Mouse (Mus musculus): Measurements from ENCODE around the gene Atg9b. TPM values are rescaled to one million over a fixed set of nuclear protein-coding genes. Genes with fewer than 3 reads are reported as not detected.

Atg9b gene
- polyA plus RNA-seq, 1 experiment from 2014 or later: 0.21 TPM

GRCm38 (mm10) chr5:24350531-24351250 is 41.3 kb downstream of the Atg9b start:
- DNase-seq (ENCODE audit: low spot score): peak; percentile 23
- H3K36me3 ChIP-seq: 0 out of 2 replicates have a peak, but pooled peaks cover 3% of the 10 kb centered on the region
- peak overlapping the region; percentile 92 for H3K27ac ChIP-seq
- peak overlapping the region; percentile 78 for H3K4me3 ChIP-seq
- H3K4me1 ChIP-seq (replicated peaks): peaks cover 82% of the 10 kb centered on the region
- peaks cover 80% of the 10 kb centered on the region for H3K27me3 ChIP-seq (ENCODE audit: insufficient read depth, poor library complexity, severe bottlenecking)
- WGBS: 37% methylated on average over 14 of the region's 15 CpGs
- no peaks in the 10 kb centered on the region for H3K9me3 ChIP-seq

- peaks cover 80% of the 10 kb centered on the region for H3K27me3 ChIP-seq (ENCODE audit: insufficient read depth, poor library complexity, severe bottlenecking)
- no peaks in the 10 kb centered on the region for H3K9me3 ChIP-seq
- peaks cover 88% of the 10 kb centered on the region for H3K4me1 ChIP-seq (replicated peaks)
- 39% methylated on average over 3 of the region's 3 CpGs for WGBS
- H3K27ac ChIP-seq: peak overlapping the region; percentile 53; the same call in 1 of the 2 replicates
- peak overlapping the region; percentile 78 for H3K4me3 ChIP-seq
- 0 out of 2 replicates have a peak, but pooled peaks cover 3% of the 10 kb centered on the region for H3K36me3 ChIP-seq
- no peak for DNase-seq (ENCODE audit: low spot score)
Measured at GRCm38 (mm10) chr5:24350073-24350472, 41.9 kb downstream of the Atg9b start.

GRCm38 (mm10) chr5:24348546-24348945 is 43.4 kb downstream of the Atg9b start:
- H3K4me1 ChIP-seq (replicated peaks): peaks cover 90% of the 10 kb centered on the region
- peaks cover 66% of the 10 kb centered on the region for H3K27me3 ChIP-seq (ENCODE audit: insufficient read depth, poor library complexity, severe bottlenecking)
- H3K4me3 ChIP-seq: peak overlapping the region; percentile 78
- no peaks in the 10 kb centered on the region for H3K9me3 ChIP-seq
- 0 out of 2 replicates have a peak, but pooled peaks cover 3% of the 10 kb centered on the region for H3K36me3 ChIP-seq
- DNase-seq (ENCODE audit: low spot score): no peak
- peak overlapping the region; percentile 65 for H3K27ac ChIP-seq
- WGBS: 1% methylated on average over 30 of the region's 30 CpGs

GRCm38 (mm10) chr5:24348128-24348527 is 43.8 kb downstream of the Atg9b start:
- under 1% methylated on average over 41 of the region's 41 CpGs for WGBS
- H3K27me3 ChIP-seq (ENCODE audit: insufficient read depth, poor library complexity, severe bottlenecking): peaks cover 62% of the 10 kb centered on the region
- H3K36me3 ChIP-seq: 0 out of 2 replicates have a peak, but pooled peaks cover 3% of the 10 kb centered on the region
- peak overlapping the region; percentile 78 for H3K4me3 ChIP-seq
- H3K4me1 ChIP-seq (replicated peaks): peaks cover 90% of the 10 kb centered on the region
- H3K27ac ChIP-seq: peak overlapping the region; percentile 65
- no peaks in the 10 kb centered on the region for H3K9me3 ChIP-seq
- peak; percentile 72 for DNase-seq (ENCODE audit: low spot score)

- peaks cover 90% of the 10 kb centered on the region for H3K4me1 ChIP-seq (replicated peaks)
Measured at GRCm38 (mm10) chr5:24347186-24347875, 44.6 kb downstream of the Atg9b start.

GRCm38 (mm10) chr5:24346313-24346712 is 45.6 kb downstream of the Atg9b start:
- H3K27me3 ChIP-seq (ENCODE audit: insufficient read depth, poor library complexity, severe bottlenecking): peaks cover 52% of the 10 kb centered on the region

More at GRCm38 (mm10) chr5:24347186-24347875, 44.6 kb downstream of the Atg9b start:
- 0 out of 2 replicates have a peak, but pooled peaks cover 3% of the 10 kb centered on the region for H3K36me3 ChIP-seq
- peak overlapping the region; percentile 78 for H3K4me3 ChIP-seq
- peaks cover 54% of the 10 kb centered on the region for H3K27me3 ChIP-seq (ENCODE audit: insufficient read depth, poor library complexity, severe bottlenecking)
- H3K27ac ChIP-seq: 0 out of 2 replicates have a peak overlapping the region, but pooled peaks have one; percentile 36
- whole genome bisulfite sequencing: 56% methylated on average over 7 of the region's 7 CpGs
- H3K9me3 ChIP-seq: no peaks in the 10 kb centered on the region
- DNase-seq (ENCODE audit: low spot score): no peak

GRCm38 (mm10) chr5:24344477-24345051 is 47.4 kb downstream of the Atg9b start:
- Histone ChIP-seq H3K4me3 (peak overlapping the region; percentile 36), H3K9me3 (no peaks in the 10 kb centered on the region), H3K27ac (peak overlapping the region; percentile 95), H3K4me1 (replicated peaks) (peaks cover 75% of the 10 kb centered on the region), H3K36me3 (0 out of 2 replicates have a peak, but pooled peaks cover 3% of the 10 kb centered on the region), H3K27me3 (ENCODE audit: insufficient read depth, poor library complexity, severe bottlenecking) (peaks cover 35% of the 10 kb centered on the region)
- WGBS: 10% methylated on average over 12 of the region's 12 CpGs
- DNase-seq (ENCODE audit: low spot score): peak; percentile 44

More at GRCm38 (mm10) chr5:24346313-24346712, 45.6 kb downstream of the Atg9b start:
- H3K9me3 ChIP-seq: no peaks in the 10 kb centered on the region
- H3K36me3 ChIP-seq: 0 out of 2 replicates have a peak, but pooled peaks cover 3% of the 10 kb centered on the region
- DNase-seq (ENCODE audit: low spot score): no peak
- no peak overlapping the region for H3K4me3 ChIP-seq
- peaks cover 90% of the 10 kb centered on the region for H3K4me1 ChIP-seq (replicated peaks)
- WGBS: 89% methylated on average over 7 of the region's 7 CpGs
- no peak overlapping the region for H3K27ac ChIP-seq

- peak; percentile 90 for DNase-seq (ENCODE audit: low spot score)
- H3K4me1 ChIP-seq (replicated peaks): peaks cover 74% of the 10 kb centered on the region
- H3K9me3 ChIP-seq: no peaks in the 10 kb centered on the region
- H3K36me3 ChIP-seq: 0 out of 2 replicates have a peak, but pooled peaks cover 3% of the 10 kb centered on the region
- WGBS: 6% methylated on average over 2 of the region's 2 CpGs
- H3K27me3 ChIP-seq (ENCODE audit: insufficient read depth, poor library complexity, severe bottlenecking): peaks cover 30% of the 10 kb centered on the region
- peak overlapping the region; percentile 95 for H3K27ac ChIP-seq
- H3K4me3 ChIP-seq: peak overlapping the region; percentile 36
Measured at GRCm38 (mm10) chr5:24343977-24344436, 47.9 kb downstream of the Atg9b start.

GRCm38 (mm10) chr5:24343379-24343778 is 48.6 kb downstream of the Atg9b start:
- Histone ChIP-seq H3K36me3 (0 out of 2 replicates have a peak, but pooled peaks cover 3% of the 10 kb centered on the region), H3K9me3 (no peaks in the 10 kb centered on the region), H3K4me1 (replicated peaks) (peaks cover 74% of the 10 kb centered on the region), H3K4me3 (peak overlapping the region; percentile 36; the same call in 1 of the 2 replicates), H3K27ac (peak overlapping the region; percentile 95), H3K27me3 (ENCODE audit: insufficient read depth, poor library complexity, severe bottlenecking) (peaks cover 24% of the 10 kb centered on the region)
- no peak for DNase-seq (ENCODE audit: low spot score)

- Histone ChIP-seq H3K36me3 (0 out of 2 replicates have a peak, but pooled peaks cover 3% of the 10 kb centered on the region), H3K4me1 (replicated peaks) (peaks cover 74% of the 10 kb centered on the region), H3K9me3 (no peaks in the 10 kb centered on the region), H3K27ac (peak overlapping the region; percentile 95), H3K27me3 (ENCODE audit: insufficient read depth, poor library complexity, severe bottlenecking) (peaks cover 20% of the 10 kb centered on the region), H3K4me3 (0 out of 2 replicates have a peak overlapping the region, but pooled peaks have one; percentile 36)
- DNase-seq (ENCODE audit: low spot score): no peak
- 54% methylated on average over 8 of the region's 8 CpGs for WGBS
Measured at GRCm38 (mm10) chr5:24342966-24343365, 49.0 kb downstream of the Atg9b start.

GRCm38 (mm10) chr5:24342205-24342963 is 49.6 kb downstream of the Atg9b start:
- Histone ChIP-seq H3K27ac (peak overlapping the region; percentile 95), H3K9me3 (no peaks in the 10 kb centered on the region), H3K27me3 (ENCODE audit: insufficient read depth, poor library complexity, severe bottlenecking) (peaks cover 14% of the 10 kb centered on the region), H3K4me3 (0 out of 2 replicates have a peak overlapping the region, but pooled peaks have one; percentile 36), H3K36me3 (0 out of 2 replicates have a peak, but pooled peaks cover 3% of the 10 kb centered on the region), H3K4me1 (replicated peaks) (peaks cover 74% of the 10 kb centered on the region)
- no peak for DNase-seq (ENCODE audit: low spot score)
- WGBS: 76% methylated on average over 14 of the region's 14 CpGs

GRCm38 (mm10) chr5:24337821-24338220 is 54.1 kb downstream of the Atg9b start:
- Histone ChIP-seq H3K27me3 (ENCODE audit: insufficient read depth, poor library complexity, severe bottlenecking) (no peaks in the 10 kb centered on the region), H3K27ac (peak overlapping the region; percentile 81), H3K4me1 (replicated peaks) (peaks cover 79% of the 10 kb centered on the region), H3K36me3 (peaks cover under 1% of the 10 kb centered on the region; the same call in 1 of the 2 replicates), H3K4me3 (no peak overlapping the region), H3K9me3 (no peaks in the 10 kb centered on the region)
- no peak for DNase-seq (ENCODE audit: low spot score)
- 69% methylated on average over 2 of the region's 2 CpGs for WGBS
